Mouse (Mus musculus): ENCODE data around the gene Scrn2. TPM values are rescaled to one million over a fixed set of nuclear protein-coding genes. Genes with fewer than 3 reads are reported as not detected.

Scrn2 gene
- total and polyA plus RNA-seq, 3 experiments: 12.6 to 13.0 (median 12.6) TPM

DNA sequence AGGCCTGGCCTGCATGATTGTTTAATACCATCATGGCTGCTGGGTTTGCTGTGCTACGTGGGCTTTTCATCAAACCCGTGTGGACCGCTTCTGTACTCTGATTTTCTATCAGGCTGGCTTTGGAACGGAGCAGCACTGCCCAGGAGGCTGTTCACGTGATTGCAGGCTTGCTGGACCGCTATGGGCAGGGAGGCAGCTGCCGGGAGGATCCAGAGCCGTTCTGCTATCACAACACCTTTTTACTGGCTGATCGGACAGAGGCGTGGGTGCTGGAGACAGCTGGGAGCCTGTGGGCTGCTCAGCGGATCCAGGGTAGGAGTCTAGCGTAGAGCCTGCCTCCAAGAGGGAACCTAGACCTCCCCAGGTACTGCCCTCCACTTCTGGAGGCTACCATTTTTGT, 2.2 kb downstream of the Scrn2 start:
- Histone ChIP-seq H3K4me1 (ENCODE audit: control insufficient read depth, insufficient read depth, low read length) (no peaks in the 10 kb centered on the region; the same call in 1 of the 2 replicates), H3K79me2 (replicated peaks; ENCODE audit: control insufficient read depth, insufficient read depth, low read length) (no peaks in the 10 kb centered on the region), H3K36me3 (ENCODE audit: control insufficient read depth, insufficient read depth, low read length) (no peaks in the 10 kb centered on the region), H3K27ac (no peak overlapping the region), H3K9ac (ENCODE audit: low read depth, low read length) (no peak overlapping the region), H3K4me3 (no peak overlapping the region), H3K27me3 (ENCODE audit: control insufficient read depth, insufficient read depth, low read length) (no peaks in the 10 kb centered on the region)
- WGBS: 76% methylated on average over 12 of the region's 12 CpGs
- intact Hi-C loops (cut with DNase I): no loop called here
- TF ChIP-seq POLR2A (IDR thresholded peaks at IDR 0.05; ENCODE audit: insufficient read depth, low read depth, low read length) (no peak), CTCF (IDR thresholded peaks at IDR 0.05) (no peak), EP300 (IDR thresholded peaks at IDR 0.05; ENCODE audit: insufficient read depth, low read depth, low read length) (no peak)
- no peak for DNase-seq

DNA sequence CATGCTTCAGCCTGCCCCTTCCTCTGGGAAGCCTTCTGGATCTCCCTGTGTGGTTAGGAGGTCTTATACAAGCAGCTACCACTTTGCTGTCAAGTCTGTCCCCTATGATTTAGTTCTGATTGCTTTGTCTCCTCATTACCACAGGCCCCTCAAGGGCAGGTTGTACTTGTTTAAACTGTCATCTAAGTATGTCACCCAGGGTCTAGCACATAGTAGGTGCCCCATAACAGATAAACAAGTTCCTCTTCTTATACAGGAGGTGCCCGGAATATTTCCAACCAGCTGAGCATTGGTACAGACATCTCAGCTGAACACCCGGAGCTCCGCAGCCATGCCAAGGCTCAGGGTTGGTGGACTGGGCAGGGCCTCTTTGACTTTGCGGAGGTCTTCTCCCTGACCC, 2.8 kb downstream of the Scrn2 start:
- Histone ChIP-seq H3K27me3 (ENCODE audit: control insufficient read depth, insufficient read depth, low read length) (no peaks in the 10 kb centered on the region), H3K4me3 (no peak overlapping the region), H3K27ac (no peak overlapping the region), H3K4me1 (ENCODE audit: control insufficient read depth, insufficient read depth, low read length) (no peaks in the 10 kb centered on the region; the same call in 1 of the 2 replicates), H3K9ac (ENCODE audit: low read depth, low read length) (no peak overlapping the region), H3K36me3 (ENCODE audit: control insufficient read depth, insufficient read depth, low read length) (no peaks in the 10 kb centered on the region), H3K79me2 (replicated peaks; ENCODE audit: control insufficient read depth, insufficient read depth, low read length) (no peaks in the 10 kb centered on the region)
- TF ChIP-seq POLR2A (IDR thresholded peaks at IDR 0.05; ENCODE audit: insufficient read depth, low read depth, low read length): no peak
- intact Hi-C loops (cut with DNase I): no loop called here
- no peak for DNase-seq
- 92% methylated on average over 4 of the region's 4 CpGs for WGBS

GRCm38 (mm10) chr11:97033781-97034180, 4.0 kb downstream of the Scrn2 start:
- WGBS: 96% methylated on average over 4 of the region's 4 CpGs
- no peaks in the 10 kb centered on the region for H3K79me2 ChIP-seq (replicated peaks; ENCODE audit: control insufficient read depth, insufficient read depth, low read length)
- intact Hi-C loops (cut with DNase I): no loop called here
- H3K36me3 ChIP-seq (ENCODE audit: control insufficient read depth, insufficient read depth, low read length): no peaks in the 10 kb centered on the region
- H3K4me3 ChIP-seq: no peak overlapping the region
- H3K4me1 ChIP-seq (ENCODE audit: control insufficient read depth, insufficient read depth, low read length): no peaks in the 10 kb centered on the region; the same call in 1 of the 2 replicates
- H3K27me3 ChIP-seq (ENCODE audit: control insufficient read depth, insufficient read depth, low read length): no peaks in the 10 kb centered on the region
- no peak for DNase-seq
- no peak overlapping the region for H3K27ac ChIP-seq
- no peak for TF ChIP-seq EP300 (IDR thresholded peaks at IDR 0.05; ENCODE audit: insufficient read depth, low read depth, low read length)
- no peak for TF ChIP-seq POLR2A (IDR thresholded peaks at IDR 0.05; ENCODE audit: insufficient read depth, low read depth, low read length)
- no peak for TF ChIP-seq CTCF (IDR thresholded peaks at IDR 0.05)
- no peak overlapping the region for H3K9ac ChIP-seq (ENCODE audit: low read depth, low read length)

DNA sequence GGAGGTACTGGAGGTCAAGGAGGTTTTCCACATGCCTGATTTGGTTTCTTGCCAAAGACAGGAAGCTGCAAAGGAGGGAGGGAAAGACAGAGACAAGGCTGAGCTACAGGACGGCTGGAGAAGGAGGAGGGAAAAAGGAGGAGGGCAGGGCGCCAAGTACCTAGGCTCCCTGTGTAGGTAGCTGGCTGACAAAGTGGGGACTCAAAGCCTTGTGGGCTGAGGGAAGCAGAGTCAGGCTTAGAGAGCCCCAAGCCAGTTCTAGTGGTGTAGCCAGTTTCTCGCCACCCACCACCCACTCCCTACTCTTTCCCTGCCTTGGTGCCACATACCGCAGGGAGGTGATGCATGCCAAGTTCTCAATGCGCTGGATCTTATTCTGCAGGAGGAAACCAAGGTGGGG, 6.4 kb downstream of the Scrn2 start:
- WGBS: 65% methylated on average over 5 of the region's 5 CpGs
- TF ChIP-seq CTCF (IDR thresholded peaks at IDR 0.05): no peak
- no peak for TF ChIP-seq POLR2A (IDR thresholded peaks at IDR 0.05; ENCODE audit: insufficient read depth, low read depth, low read length)
- TF ChIP-seq EP300 (IDR thresholded peaks at IDR 0.05; ENCODE audit: insufficient read depth, low read depth, low read length): no peak
- H3K27ac ChIP-seq: no peak overlapping the region
- H3K79me2 ChIP-seq (replicated peaks; ENCODE audit: control insufficient read depth, insufficient read depth, low read length): no peaks in the 10 kb centered on the region
- H3K4me1 ChIP-seq (ENCODE audit: control insufficient read depth, insufficient read depth, low read length): peaks cover 3% of the 10 kb centered on the region
- no peaks in the 10 kb centered on the region for H3K27me3 ChIP-seq (ENCODE audit: control insufficient read depth, insufficient read depth, low read length)
- intact Hi-C loops (cut with DNase I): no loop called here
- H3K9ac ChIP-seq (ENCODE audit: low read depth, low read length): no peak overlapping the region
- no peak for DNase-seq
- no peaks in the 10 kb centered on the region for H3K36me3 ChIP-seq (ENCODE audit: control insufficient read depth, insufficient read depth, low read length)
- H3K4me3 ChIP-seq: no peak overlapping the region

GRCm38 (mm10) chr11:97038881-97039280, 9.1 kb downstream of the Scrn2 start:
- no peaks in the 10 kb centered on the region for H3K36me3 ChIP-seq (ENCODE audit: control insufficient read depth, insufficient read depth, low read length)
- TF ChIP-seq POLR2A (IDR thresholded peaks at IDR 0.05; ENCODE audit: insufficient read depth, low read depth, low read length) (no peak), CTCF (IDR thresholded peaks at IDR 0.05) (no peak), EP300 (IDR thresholded peaks at IDR 0.05; ENCODE audit: insufficient read depth, low read depth, low read length) (no peak)
- peaks cover 3% of the 10 kb centered on the region for H3K4me1 ChIP-seq (ENCODE audit: control insufficient read depth, insufficient read depth, low read length)
- DNase-seq: no peak
- H3K9ac ChIP-seq (ENCODE audit: low read depth, low read length): no peak overlapping the region
- H3K4me3 ChIP-seq: no peak overlapping the region
- 52% methylated on average over 7 of the region's 7 CpGs for WGBS
- intact Hi-C loops (cut with DNase I): no loop called here
- no peaks in the 10 kb centered on the region for H3K27me3 ChIP-seq (ENCODE audit: control insufficient read depth, insufficient read depth, low read length)
- H3K27ac ChIP-seq: no peak overlapping the region
- no peaks in the 10 kb centered on the region for H3K79me2 ChIP-seq (replicated peaks; ENCODE audit: control insufficient read depth, insufficient read depth, low read length)

- 32% methylated on average over 12 of the region's 12 CpGs for WGBS
- Histone ChIP-seq H3K4me3 (no peak overlapping the region; the same call in 1 of the 2 replicates), H3K4me1 (ENCODE audit: control insufficient read depth, insufficient read depth, low read length) (peaks cover 3% of the 10 kb centered on the region), H3K79me2 (replicated peaks; ENCODE audit: control insufficient read depth, insufficient read depth, low read length) (no peaks in the 10 kb centered on the region), H3K27me3 (ENCODE audit: control insufficient read depth, insufficient read depth, low read length) (no peaks in the 10 kb centered on the region), H3K27ac (no peak overlapping the region; the same call in 1 of the 2 replicates), H3K36me3 (ENCODE audit: control insufficient read depth, insufficient read depth, low read length) (no peaks in the 10 kb centered on the region), H3K9ac (ENCODE audit: low read depth, low read length) (no peak overlapping the region; the same call in 1 of the 2 replicates)
- intact Hi-C loops (cut with DNase I): no loop called here
- TF ChIP-seq EP300 (IDR thresholded peaks at IDR 0.05; ENCODE audit: insufficient read depth, low read depth, low read length) (no peak), POLR2A (IDR thresholded peaks at IDR 0.05; ENCODE audit: insufficient read depth, low read depth, low read length) (no peak), CTCF (IDR thresholded peaks at IDR 0.05) (no peak)
- no peak for DNase-seq
Measured at GRCm38 (mm10) chr11:97040301-97041021, 10.7 kb downstream of the Scrn2 start.

Data from heart, adult 2 months (tissue).